Mouse (Mus musculus): ENCODE results near the gene Gm36864.
"Not testable (repeated sequence)": the region's sequence is repeated elsewhere in the genome, so short reads cannot be mapped to it uniquely, and the experiment has no call there.

Gm36864 gene

DNA sequence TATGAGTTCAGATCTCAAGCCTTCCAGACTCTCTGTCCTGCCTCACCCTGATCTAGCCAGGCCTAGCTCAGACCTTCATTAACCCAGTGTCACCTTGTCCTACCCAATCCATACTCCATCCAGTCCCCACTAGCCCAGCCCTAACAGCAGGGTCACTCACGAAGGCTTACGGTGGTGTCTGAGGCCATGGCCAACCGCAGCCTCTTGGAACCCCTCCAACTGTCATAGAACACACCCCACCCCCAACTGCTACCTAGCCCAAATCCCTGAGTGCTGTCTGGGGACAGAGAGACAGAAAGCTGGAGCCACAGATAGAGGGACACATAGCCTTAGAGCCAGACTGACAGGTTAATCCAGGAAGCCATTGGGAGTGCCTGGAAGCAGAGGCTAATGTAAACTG, at the start of gene Gm36864:
Gm36864 (plus strand) TSS at position 269 of the 400 bp plus-strand sequence.
- no peak for DNase-seq

DNA sequence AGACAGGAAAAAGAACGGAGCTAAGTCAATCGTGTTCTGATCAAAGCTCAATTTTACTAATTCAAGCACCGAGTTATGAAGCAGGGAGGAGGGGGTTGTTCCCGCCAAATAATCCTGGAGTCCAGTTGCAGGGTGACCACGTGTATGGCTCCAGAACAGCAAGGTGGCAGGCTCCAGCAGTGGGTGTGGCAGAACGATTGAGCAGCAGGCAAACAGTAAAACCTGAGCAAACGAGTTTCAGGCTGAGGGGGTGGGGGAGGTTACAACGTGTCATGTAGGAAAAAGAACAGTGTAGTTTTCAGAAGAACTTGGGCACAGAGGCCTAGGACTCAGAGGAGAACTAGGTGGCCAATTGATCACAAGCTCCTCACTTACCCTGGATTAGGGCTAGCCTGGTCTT, 49.5 kb upstream of the Gm36864 start:
- DNase-seq: peak in 1 of 2 experiments; percentile 15

DNA sequence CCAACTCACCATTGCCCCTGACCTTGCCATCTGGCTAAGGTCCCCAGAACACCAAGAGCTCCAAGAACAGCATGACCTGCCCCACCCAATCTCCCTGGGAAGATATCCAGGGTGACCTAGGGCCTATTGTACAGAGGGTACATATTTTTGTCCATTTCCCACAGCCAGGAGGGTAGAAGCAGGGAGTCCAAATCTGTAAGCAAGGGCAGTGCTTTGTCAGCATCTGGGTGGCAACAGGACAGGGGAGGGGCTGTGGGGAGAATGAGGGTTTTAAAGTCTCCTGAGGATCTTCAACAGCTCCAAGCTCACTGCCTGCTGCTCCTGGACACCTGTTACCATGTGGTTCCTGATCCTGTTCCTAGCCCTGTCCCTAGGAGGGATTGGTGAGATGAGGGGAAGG, 48.0 kb upstream of the Gm36864 start, which contains the start of gene Klk1b24:
Klk1b24 (plus strand) TSS at position 301 of the 400 bp plus-strand sequence.
- DNase-seq: not testable (repeated sequence)

DNA sequence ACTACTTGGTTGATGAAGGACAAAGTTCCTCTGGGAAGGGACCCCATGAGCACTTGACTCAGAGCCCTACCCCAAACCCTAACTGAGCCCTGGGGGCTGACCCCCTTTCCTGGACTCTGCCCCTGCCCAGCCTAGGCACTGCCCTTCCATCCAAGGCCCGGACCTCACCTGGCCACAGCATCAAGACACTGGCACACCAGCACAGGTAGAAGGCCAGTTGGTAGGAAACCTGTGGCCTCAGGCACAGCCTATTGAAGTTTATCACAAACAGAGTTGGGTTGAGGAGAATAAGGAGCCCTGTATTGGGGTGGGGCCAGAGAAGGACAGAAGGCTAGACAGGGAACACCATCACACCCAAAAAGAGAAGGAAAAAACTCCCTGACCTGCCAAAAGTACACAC, 42.5 kb upstream of the Gm36864 start:
- DNase-seq: not testable (repeated sequence)

DNA sequence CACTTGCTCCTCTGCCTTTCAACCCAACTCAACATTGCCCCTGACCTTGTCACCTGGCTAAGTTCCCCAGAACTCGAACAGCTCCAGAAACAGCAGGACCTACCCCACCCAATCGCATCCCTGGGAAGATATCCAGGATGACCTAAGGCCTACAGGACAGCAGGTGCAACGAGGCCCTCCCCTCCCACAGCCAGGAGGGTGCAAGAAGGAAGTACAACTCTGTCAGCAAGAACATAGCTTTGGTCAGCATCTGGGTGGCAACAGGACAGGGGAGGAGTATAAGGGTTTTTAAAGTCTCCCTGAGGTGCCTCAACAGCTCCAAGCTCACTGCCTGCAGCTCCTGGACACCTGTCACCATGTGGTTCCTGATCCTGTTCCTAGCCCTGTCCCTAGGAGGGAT, 38.1 kb upstream of the Gm36864 start, which contains the start of gene Klk1b3:
Klk1b3 (plus strand) TSS at position 301 of the 400 bp plus-strand sequence.
- no peak for DNase-seq

DNA sequence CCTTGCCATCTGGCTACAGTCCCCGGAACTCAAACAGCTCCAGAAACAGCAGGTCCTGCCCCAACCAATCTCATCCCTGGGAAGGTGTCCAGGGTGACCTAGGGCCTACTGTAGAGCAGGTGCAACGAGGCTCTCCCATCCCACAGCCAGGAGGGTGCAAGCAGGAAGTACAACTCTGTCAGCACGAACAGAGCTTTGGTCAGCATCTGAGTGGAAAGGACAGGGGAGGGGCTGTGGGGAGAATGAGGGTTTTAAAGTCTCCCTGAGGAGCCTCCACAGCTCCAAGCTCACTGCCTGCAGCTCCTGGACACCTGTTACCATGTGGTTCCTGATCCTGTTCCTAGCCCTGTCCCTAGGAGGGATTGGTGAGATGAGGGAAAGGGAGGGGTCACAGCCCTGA, 28.8 kb upstream of the Gm36864 start, which contains the start of gene Klk1b4:
Klk1b4 (plus strand) TSS at position 301 of the 400 bp plus-strand sequence.
- not testable (repeated sequence) for DNase-seq

DNA sequence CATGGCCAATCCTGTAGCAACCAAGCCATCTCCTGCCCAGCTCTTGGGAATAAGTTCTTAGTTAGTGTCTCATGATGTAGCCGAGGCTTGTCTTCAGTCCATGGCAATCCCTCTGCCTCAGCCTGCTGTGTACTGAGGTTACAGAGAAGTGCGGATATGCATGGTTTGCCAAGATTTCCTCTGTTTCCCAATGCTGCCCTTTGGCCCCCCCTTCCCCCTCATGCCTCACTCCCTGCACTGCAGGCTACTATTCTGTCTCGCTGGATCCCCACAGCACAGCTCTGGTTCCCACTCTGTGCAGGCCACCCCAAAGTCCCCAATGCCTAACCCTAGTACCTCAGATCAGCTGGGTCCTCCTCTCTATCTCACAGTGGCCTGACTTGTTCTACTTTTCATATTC, 27.7 kb upstream of the Gm36864 start:
- DNase-seq: no peak

DNA sequence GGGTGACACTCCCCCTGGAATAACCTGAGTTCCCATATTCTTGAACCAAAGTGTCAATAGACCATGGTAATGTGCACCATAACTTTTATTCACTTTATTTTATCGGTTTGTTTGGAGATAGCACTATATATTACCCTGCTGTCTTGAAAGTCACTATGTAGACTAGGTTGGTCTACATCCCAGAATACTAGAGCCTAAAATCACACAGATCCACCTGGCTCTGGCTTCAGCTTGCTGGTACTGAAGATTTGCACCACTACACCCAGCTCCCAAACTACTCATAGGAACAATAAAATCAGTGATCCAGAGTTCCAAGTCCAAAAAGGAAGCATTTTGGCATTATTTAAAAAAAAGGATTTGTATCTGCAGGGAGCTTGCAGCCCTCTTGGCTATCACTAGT, 20.3 kb upstream of the Gm36864 start, which contains the start of gene Klk1b5:
Klk1b5 (plus strand) TSS at position 301 of the 400 bp plus-strand sequence.
- DNase-seq: no peak

DNA sequence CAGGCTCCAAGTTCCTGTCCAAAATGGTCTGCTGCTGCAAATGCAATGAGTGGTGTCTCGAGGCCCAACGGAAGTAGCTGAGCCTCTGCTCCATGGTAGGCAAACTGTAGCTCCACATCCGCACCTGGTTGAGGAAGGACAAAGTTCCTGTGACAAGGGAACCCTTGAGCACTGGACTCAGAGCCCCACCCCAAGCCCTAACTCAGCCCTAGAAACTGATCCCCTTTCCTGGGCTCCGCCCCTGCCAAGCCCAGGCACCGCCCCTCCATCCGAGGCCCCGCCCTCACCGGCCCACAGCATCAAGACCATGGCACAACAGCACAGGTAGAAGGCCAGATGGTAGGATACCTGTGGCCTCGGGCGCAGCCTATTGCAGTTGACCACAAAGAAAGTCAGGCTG, 14.4 kb upstream of the Gm36864 start:
- not testable (repeated sequence) for DNase-seq

DNA sequence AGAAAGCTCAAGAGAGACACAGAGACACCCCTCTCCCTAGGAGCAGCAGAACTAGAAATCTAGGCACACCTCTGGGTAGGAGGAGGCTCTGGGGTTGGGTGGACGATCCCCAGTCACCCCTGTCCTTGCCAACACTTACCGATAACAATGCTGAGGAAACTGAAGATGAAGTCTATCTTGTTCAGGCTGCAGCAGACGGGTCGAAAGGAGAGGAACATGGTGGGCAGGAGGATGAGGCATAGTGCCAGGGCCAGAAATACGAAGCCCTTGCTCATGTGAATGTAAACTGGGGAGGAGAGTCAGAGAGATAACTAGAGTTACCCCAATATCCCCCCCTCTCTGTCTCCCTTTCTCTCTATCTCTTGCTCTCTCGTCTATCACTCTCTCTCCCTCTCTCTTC, 13.6 kb upstream of the Gm36864 start:
- not testable (repeated sequence) for DNase-seq

DNA sequence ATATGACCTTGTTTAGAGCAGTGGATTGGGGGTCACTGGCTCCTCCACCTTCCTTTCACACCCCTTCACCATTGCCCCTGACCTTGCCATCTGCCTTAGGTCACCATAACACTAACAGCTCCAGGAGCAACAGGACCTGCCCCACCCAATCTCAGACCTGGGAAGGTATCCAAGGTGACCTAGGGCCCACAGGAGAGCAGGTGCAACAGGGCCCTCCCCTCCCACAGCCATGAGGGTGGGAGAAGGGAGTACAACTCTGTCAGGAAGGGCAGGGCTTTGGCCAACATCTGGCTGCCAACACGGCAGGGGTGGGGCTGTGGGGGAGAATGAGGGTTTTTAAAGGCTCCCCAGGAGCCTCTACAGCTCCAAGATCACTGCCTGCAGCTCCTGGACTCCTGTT, 10.9 kb upstream of the Gm36864 start, which contains the start of gene Klk1:
Klk1 (plus strand) TSS at position 285 of the 400 bp plus-strand sequence.
- peak in 1 of 2 experiments; percentile 10 for DNase-seq

DNA sequence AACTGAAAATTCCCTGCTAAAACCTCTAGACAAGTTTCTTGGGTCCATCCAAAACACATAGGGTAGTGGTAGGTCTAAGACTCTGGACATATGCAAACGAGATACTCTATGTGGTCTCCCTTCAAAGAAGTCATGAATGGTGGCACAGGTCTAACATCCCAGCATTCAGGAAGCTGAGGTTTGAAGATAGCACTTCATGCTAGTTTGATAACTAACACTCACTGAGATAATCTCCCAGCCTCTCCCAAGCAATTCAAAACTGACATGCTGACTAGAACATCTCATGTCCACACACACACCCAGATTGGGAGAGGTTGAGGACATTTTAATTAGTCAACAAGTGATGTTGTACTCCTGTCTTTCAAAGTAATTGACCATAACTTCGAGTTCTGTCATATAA, 3.9 kb downstream of the Gm36864 start:
- DNase-seq: no peak

DNA sequence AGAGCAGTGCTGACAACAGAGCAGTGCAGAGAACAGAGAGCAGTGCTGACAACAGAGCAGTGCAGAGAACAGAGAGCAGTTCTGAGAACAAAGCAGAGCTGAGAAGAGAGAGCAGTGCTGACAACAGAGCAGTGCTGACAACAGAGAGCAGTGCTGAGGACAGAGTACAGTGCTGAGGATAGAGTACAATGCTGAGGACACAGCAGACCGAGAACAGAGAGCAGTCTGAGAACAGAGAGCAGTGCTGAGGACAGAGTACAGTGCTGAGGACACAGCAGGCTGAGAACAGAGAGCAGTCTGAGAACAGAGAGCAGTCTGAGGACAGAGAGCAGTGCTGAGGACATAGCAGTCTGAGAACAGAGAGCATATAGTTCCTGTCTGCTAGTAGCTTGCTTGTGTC, 4.7 kb downstream of the Gm36864 start:
- DNase-seq: no peak

DNA sequence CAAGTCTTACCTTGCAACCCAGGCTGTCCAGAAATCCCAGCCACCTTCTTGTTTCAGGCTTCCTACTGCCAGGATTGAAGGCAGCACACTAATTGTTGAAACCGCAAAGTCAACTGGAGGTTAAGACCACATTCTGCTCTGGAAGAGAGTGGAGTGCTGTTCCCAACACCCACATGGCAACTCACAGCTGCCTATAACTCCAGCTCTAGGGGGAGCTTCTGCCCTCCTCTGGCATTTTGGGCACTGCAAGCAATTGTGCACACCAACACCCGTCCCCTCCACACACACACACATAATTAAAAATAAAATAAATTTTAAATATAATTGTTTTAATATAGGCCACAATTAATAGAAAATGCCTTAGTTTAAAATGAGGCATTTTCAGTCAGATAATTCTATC, 5.2 kb downstream of the Gm36864 start:
- DNase-seq: no peak

DNA sequence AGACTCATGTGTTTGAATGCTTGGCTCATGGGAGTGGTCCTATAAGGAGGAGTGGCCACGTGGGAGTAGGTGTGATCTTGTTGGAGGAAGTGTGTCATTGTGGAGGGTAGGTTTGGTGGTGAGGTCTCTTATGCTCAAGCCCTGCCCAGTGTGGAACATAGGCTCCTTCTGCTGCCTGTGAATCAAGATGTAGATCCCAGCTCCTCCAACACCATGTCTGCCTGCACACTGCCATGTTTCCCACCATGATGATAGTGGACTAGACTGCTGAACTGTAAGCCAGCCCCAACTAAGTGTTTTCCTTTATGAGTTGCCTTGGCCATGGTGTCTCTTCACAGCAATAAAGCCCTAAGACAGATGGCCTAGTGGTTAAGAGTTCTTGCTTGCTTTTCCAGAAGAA, 8.1 kb downstream of the Gm36864 start:
- no peak for DNase-seq

DNA sequence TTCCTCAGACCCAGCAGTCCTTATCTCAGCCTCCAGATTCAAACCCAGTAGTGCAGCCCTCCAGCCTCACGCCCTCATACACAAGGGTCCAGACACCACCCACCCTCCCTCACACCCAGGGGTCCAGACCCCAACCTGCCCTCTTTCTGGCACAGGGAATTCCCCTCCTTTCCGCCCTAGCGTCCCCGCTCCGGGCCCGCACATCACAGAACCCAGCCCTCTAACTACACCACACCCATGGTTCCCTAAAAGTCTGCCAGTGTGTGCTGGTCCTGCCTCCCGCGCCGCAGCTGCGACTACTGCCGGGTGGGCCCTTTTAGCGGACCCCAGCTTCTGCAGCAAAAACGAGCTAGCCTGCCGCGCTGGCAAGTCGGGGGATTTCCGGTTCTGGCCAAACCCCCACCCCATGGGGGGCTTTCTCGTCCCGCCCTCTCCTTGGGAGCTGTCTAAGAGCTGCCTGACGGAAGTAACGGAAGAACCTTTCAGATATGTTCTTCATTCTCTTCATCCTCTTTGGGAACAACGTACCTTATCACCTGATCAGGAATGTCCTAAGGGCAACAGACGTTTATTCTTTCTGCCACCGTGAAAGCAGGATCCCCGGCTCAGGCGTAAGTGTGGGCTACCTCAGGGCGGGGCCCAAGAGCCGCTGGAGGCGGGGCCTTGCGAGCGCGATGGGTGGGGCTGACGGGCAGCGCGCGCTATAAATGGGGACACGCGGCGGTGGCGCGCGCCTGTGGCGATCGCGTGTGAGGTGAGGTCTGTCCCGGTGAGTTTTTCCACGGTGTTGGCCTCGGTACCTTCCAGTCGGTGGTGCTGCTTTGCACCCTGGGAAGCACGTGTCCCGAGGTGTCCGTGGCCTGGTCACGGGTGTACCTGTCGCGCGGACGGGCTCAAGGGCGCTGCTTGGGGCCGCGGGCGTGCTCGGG, 10.3 kb downstream of the Gm36864 start, which contains the start of the genes 1700028J19Rik and 2410002F23Rik:
1700028J19Rik (minus strand) TSS at position 641 of the 929 bp plus-strand sequence.
2410002F23Rik (plus strand) TSS at position 668 of the 929 bp plus-strand sequence.
- DNase-seq: peak; percentile 87 to 89

DNA sequence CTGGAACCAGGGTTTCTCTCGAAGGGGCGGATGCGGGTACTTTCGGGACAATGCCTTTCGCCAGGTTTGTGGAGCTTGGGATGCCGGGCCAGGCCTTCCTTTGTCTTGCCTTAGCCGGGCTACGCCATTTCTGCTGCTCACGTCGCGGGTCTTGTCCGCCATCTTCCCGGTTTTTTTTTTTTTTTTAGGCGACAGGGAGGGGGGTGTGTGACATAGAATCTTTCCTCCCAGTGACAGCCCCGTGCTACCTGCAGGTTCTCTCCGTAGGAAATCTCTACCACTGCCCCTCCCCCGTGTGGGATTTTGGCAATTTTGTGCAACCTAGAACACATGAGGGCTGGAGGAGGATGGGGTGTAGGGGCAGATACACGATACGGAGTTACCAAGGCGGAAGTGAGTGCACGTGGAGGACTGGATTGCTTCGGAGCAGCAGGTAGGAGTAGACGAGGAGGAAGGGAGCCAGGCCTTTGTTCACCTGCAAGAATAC, 11.1 kb downstream of the Gm36864 start:
- peak; percentile 39 to 44 for DNase-seq

DNA sequence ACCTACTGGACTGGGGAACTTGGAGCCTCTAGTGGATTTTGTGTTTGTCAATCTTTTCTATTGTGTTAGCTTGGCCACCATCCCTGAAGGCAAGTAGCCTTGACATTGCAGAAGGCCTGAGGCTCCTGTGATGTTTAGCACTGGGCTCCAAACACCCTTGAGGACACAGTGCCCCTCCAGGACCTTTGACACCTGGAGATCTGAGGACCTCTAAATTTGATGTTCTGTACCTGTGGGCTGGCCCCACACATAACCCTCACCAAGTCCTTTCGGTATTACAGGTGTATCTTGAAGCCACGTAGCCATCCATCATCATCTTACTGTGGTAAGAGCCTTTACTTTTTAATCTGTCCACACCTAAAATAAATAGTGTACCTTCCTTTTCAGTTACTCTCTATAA, 12.0 kb downstream of the Gm36864 start:
- DNase-seq: no peak

DNA sequence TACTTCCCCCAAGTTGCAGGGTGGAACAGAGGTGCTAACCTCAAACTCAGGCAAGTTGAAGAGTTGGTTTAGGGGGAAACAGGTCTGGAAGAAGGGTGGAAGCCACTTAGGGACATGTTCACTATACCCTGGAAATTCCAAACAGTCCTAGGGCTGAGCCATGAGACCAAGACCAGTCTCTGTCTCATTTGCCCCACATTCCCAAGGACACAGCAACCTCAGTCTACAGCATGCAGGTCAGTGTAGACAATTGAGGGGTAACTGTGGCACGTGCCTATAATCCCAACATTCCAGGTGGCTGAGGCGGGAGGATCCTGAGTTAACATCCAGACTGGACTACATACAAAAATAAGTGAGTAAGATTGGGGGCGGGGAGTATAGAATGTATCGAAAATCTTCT, 13.3 kb downstream of the Gm36864 start:
- DNase-seq: no peak

DNA sequence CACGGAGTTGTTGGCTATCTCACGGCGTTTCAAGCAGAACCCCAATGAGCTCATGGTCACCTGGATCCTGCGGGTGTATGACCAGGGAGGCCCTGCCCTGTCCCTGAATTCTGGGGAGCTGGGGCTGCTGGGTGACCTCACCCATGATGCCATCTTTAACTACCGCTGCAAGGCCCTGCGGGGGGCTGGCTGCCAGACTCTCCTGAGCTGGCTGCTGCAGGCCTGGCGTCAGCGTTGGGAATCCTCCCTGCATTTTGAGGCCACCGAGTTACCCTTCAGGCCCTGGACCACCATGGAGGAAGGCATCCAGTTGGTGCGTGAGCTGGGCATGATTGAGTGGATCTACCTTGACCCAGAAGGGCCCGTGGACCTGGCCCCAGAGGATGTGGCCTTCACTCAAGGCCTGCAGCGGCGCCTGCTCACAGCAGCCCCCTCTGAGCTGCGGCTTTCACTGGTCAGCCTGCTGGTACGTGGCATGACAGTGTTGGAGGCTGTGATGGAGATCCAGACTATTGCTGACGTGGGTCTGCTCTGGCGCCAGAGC, 14.8 kb downstream of the Gm36864 start:
- DNase-seq: not testable (repeated sequence)

DNA sequence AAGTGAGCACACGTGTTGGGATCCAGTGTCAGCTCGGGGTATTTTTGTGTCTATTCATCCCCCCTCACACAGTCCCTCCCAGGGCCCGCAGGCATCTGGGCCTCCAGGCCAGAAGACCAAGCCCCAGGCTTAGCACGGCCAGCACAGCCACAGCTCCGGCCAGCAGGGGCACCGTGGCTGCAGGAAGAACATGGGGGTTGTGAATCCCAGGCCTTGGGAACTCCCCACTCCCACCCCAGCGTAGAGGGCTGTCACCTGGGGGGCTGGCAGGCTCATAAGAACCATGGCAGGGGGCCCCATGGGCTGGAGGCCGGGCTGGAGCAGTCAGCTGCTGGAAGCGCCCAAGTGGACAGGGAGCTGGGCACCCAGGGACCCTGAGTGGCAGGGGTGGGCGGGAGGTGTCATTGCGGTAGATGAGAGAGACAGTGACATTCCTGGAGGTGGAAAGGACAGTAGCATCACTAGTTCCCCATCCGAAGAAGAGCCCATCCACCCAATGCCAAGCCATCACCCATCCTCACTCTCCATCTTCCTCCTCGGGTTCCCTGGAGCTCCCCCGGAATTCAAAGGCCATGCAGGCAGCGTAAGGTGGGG, 17.1 kb downstream of the Gm36864 start:
- no peak for DNase-seq

DNA sequence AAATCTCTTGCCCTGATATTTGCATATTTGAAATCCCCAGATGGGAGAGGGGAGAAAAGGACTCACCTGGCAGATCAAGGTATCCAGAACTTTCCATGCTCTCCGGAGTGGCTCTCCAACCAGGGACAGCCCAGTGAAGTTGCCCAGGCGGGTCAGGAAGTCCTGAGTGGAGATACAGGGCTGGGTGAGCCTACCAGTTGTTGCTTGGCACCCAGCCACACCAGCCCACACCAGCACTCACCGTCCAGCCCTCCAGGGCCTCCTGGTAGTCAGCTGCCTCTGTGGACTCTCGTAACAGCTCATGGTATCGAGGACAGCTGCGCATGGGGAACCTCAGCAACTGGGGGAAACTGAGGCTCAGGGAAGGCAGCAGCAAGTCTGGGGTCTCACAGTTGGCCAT, 19.0 kb downstream of the Gm36864 start:
- DNase-seq: no peak

DNA sequence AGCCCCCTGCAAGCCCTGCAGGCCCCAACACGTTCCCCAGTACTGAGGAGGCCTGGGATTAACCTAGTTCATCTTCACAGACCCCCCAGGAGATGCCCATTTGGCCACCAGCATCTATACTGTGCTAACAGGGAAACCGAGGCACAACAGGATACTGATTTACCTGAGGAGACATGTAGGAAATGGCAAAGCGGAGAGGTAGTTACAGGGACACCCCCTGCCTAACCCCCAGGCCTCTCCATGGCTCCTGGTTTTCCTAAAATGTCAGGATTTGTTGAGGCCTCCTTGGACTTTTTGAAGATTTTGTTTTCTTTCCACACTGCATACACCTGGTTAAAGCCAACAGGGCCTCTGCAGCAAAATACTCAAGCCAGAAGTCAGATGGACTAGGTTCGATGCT, 21.3 kb downstream of the Gm36864 start, which contains the start of gene Acp4:
Acp4 (minus strand) TSS at position 101 of the 400 bp plus-strand sequence.
- DNase-seq: no peak
